Mouse (Mus musculus) kidney, postnatal 10 days (tissue): Measurements from ENCODE around the gene Icos.

Experiments
- DNase-seq: peaks from one replicate; pipeline ENCODE4 v3.0.0; 2021; ENCODE audit warnings: mixed read lengths

Icos gene

DNA sequence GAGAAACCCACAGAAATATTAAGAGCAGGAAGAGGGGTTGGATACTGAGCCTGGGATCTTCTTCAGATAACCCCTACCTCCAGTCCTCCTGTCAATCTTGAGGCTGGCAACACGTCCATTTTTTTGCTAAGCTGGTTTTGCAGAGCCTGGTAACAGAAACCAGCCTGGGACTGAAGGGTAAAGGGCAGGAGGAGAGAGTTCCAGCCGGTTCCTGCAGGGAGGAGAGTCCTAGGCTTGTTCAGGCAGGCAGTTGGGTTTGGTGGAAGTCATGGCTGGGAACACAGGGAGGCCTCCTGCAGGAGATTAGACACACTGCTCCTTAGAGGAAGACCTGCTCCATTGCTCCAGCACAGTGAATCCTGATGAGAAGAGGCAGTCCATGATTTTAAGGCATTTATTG is 10.2 kb upstream of the Icos start:
- no peak for DNase-seq

GRCm38 (mm10) chr1:60970846-60971245 is 6.9 kb upstream of the Icos start:
- DNase-seq, result no peak

DNA sequence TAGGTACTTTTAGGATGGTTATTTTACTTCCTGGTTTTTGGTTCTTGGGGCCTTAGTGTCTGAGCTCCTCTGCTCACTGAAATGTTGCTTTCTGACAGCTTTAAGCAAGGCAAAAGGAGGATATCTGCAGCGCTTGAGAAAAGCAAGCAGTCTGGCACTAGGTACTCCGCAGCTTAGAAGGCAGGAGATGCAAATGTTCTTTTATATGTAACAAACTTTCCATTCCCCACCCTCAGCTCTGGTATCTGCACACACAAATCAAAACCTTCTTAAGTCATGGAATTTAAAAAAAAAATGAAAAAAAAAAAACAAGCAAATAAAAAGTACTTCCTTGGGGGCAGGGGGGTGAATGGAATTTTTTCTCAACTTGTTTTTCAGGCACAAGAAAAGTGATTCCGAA is 3.5 kb upstream of the Icos start:
- no peak for DNase-seq

- DNase-seq, result no peak
Observed at GRCm38 (mm10) chr1:60975646-60976294, 2.0 kb upstream of the Icos start.

DNA sequence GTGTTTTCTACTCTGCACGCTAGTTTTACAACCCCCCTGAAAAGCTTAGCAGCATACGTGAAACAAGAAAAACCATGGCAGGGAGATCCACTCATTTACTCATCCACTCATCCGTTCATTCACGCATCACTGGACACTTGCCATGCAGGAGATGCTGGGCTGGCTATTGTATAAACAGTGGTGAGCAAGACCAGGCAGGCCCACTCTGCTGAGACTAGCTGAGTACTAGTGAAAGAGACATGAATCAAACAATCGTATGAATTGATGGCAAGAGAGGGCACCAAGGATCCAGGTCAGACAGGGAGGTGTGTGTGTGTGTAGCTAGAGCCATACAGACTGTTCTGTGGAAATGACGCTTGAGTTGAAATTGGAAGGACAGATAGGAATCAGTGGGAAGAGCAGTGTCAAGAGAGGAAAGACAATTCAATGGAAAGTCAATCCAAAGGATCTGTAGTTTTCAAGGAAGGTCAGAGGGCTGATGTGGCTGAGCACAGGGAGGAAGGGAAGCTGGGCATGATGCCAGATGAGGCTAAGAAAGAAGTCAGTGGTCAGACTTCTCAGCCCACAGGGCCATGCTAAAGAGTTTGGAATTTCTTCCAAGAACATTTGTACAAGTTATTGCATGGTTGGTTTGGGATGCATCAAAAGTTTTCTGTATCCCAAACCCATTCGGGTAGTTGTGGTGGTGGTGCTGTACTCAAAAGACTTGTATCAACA is 1.6 kb downstream of the Icos start:
- peak; percentile 48 for DNase-seq

GRCm38 (mm10) chr1:60979843-60980235 is 2.1 kb downstream of the Icos start:
- DNase-seq, result no peak

- no peak for DNase-seq
Observed at GRCm38 (mm10) chr1:60985075-60985474, 7.3 kb downstream of the Icos start.

DNA sequence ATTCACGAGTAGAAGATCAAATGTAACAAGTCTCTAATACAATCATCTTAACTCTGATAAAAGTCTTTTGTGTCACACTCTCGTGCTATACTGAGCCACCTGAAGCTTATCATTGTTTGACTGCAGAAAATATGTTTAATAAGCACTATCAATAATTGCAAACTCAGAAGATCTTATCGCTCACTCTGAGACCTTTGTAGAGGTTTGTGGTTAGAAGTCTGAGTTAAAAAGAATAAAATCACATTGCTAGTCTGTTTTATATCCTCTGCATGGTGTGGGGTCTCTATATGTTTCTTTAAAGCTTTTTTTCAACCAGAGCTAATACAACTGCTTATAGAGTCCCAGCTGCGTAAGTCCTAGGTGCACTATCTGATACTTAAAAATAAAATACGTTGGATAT is 8.4 kb downstream of the Icos start:
- DNase-seq, result no peak

DNA sequence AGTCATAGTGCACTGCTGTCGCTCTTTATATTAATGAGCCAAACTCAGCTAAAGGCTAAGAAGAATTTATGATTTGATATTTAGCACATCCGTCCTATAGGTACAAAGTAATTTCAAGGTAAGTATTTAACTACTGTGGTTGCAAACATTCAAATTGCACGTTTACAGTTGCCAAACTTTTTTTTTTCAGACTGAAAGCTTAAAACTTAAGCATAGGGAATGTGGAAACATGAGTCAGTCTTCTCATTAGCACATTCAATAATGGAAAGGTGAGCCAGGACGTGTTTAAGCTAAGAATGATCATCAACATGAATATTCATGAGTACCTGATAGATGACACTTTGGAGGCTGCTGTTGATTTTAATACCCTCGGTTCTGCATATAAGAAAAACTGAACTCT is 11.4 kb downstream of the Icos start:
- no peak for DNase-seq

DNA sequence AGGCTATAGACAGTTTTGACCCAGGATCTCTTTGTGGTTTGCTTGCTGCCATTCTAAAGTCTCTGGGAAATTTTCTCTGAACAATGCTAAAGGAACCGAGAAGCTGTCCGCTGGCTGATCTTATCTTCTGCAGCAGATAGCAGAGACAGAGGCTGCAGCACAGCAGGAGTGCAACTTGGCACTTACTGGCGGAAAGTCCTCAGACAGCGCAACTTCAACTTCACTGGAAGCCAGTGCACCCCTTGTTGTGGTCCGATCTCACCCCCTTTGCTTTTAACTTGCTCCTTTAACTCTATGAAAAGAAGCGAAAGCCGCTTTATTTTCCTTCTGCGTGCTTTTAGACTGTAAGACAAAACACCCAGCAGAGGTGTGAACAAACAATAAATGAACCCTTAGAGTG is 12.6 kb downstream of the Icos start:
- no peak for DNase-seq

- DNase-seq, result no peak
Observed at GRCm38 (mm10) chr1:60998008-60998557, 20.4 kb downstream of the Icos start.

DNA sequence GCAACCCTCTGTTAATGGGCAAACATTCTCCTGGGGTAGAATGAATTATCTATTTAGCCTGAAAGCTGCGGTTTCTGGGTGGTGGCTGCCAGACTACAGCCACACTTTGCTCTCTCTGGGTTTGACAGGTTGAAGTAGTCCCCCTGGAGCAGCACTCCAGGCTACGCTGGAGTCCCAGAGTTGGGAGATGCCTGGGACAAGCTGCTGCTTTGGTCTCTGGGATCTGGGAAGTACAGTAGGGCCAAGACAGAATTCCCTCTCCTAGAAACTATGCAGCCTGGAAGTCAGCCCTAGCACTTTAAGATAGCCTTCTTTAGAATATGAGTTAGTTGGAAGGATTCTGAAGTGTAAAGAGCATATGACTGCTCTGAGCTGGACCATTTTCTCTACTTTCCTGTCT is 21.0 kb downstream of the Icos start:
- no peak for DNase-seq

DNA sequence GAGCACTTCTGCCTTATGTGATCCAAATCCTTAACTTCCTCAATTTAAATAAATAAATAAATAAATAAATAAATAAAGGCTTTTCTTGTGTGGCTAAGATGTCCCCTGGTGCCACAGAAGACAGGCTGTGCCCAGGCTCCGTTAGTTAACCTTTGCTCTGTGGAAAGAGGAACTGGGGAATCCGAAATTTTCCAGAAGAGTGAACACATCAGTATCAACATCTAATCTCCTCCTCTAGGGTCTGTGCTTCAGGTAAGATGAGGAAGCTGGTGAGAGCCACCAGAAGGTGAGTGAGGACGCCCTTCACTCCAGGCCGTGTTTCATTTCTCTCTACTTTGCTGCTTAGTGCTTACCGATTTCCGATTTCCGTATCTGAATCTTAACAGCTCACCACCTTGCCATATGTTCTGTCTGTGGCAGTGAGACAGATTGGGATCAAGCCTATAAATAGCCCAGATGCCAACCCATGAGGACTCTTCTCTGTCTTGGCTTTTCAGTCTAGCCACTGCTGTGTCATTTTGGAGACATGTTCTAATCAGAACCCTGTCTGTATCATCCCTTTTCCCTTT is 24.1 kb downstream of the Icos start:
- no peak for DNase-seq

DNA sequence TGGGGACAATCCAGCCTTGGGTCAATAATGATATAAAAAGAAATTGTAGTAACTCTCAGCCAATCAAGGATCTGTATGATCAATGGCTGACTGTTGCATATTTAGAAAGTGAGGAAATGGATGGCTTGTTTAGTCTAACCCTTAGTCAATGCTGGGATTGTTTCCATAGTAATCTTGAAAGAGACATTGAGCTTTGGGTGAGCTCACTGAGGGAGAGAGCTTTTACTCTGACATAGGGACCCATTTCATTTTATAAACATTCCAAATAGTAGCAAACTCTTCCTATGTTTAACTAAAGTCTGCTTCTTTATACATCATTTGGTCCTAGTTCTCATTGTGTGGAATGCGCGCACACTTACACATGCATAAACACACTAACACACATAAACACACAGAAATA is 28.5 kb downstream of the Icos start:
- no peak for DNase-seq

DNA sequence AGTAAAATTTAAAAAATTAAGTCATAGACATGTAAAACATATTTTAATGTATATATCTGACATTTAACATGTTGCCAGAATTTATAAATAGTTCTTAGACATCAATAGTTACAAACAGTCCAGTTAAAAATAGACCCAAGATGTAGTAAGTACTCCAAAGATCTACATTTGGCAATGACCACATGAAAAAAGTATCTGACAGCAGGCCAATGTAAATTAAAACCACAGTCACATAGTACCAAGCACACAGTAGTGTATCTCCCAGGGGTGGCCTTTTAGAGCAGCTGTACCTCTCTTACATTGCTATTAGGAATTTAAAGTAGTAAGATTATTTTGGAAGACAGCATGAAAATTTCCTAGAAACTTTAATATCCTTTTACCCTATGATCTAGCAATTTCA is 29.8 kb downstream of the Icos start:
- no peak for DNase-seq

DNA sequence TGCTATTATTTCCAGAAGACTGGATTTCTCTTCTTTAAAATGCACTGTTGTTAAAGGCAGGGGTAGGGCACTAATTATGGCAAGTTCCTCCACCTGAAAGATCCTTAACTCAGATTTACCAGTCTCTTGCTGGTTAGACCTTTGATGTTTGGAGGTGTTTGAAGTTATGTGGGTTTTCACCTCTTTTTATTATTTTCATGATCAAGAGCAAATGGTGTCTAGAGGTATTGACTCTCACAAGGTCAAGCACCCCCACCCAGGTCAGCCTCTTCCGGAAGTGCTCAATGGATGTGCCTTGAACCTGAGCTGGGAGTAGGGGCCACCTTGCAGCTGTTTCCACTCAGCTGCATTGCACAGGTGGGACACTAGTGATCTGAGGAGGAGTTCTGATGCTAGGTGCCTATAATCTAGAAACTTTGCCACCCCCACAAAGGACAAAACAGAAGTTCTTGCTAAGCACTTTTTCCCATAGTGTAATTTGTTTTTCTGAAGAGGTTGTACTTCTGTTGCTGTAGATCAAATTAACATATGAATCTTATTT is 38.9 kb downstream of the Icos start:
- DNase-seq, result no peak

- no peak for DNase-seq
Observed at GRCm38 (mm10) chr1:61026712-61027111, 49.0 kb downstream of the Icos start.

- DNase-seq, result no peak
Observed at GRCm38 (mm10) chr1:61027519-61027918, 49.8 kb downstream of the Icos start.

GRCm38 (mm10) chr1:61029919-61030318 is 52.2 kb downstream of the Icos start:
- DNase-seq, result no peak

DNA sequence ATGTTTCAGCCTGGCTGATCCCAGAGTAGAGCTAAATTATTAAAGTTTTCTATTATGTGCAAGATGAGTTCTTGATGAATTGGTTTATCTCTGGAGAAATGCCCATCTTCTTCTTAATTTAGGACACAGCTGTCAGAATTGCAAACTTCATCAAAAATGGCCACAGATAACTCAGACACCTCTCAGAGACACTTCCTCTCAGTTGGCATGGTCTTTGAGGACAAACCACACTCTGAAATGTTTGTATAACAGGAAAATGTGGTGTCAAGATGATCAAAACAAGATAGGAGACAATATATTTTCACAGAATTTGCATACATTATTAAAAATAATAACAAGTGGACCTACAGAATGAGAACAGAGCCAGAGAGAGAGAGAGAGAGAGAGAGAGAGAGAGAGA is 52.8 kb downstream of the Icos start:
- no peak for DNase-seq

DNA sequence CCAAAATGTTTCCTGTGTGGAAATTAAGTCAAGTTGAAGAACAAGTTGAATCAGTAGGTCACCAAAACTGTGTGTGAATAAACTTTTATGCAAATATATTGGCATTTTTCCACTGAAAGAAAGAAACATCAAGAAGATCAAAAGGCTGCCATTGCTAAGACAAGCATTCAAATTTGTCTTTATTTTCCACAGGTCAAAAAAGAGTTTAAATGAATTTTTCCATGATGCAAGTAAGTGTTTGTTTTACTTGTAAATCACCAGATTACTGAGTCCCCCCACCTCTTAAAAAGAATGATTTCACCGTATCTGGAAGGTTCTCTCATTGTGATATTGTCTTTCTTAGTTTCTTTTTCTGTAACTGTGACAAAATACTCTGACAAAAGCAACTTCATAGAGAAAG is 57.5 kb downstream of the Icos start:
- DNase-seq, result no peak

DNA sequence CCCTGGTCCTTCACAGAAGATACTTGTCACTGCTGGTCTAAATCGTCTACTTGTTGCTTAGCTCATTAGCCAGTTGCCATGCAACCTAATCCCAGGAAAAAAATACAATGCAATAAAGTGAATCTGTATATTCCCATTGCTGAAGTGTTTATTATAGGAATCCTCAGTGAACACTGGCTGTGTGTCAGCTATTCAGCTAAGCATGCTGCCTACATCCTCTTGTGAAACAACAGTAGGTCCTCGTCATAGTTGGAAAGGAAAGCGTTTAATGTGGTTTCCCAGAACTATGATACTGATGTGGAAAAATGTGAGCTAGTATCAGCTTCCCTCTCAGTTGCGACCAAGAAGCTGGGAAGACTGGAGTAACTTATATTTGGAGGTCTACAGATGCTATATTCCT is 60.5 kb downstream of the Icos start:
- no peak for DNase-seq

- no peak for DNase-seq
Observed at GRCm38 (mm10) chr1:61039310-61039709, 61.6 kb downstream of the Icos start.

- DNase-seq, result no peak
Observed at GRCm38 (mm10) chr1:61040401-61040800, 62.7 kb downstream of the Icos start.
